Mouse (Mus musculus): Measurements from ENCODE around the gene Gm10306. TPM values are rescaled to one million over a fixed set of nuclear protein-coding genes. Genes with fewer than 3 reads are reported as not detected.

Gene Gm10306
- polyA plus RNA-seq (2021; fragmentation: Nextera tagmentation) = not detected in 2 replicates
- long read RNA-seq, experiment 1 = 0 reads
- long read RNA-seq, experiment 2 = 0 reads

GRCm38 (mm10) chr4:94556265-94557054 lies at the start of gene Gm10306, which contains the start of gene Caap1:
Gene Gm10306, plus strand, starts transcription at chr4:94556546.
Gene Caap1, minus strand, starts transcription at chr4:94556796.

GRCm38 (mm10) chr4:94603031-94603629 lies 46.8 kb downstream of the Gm10306 start, which contains the start of gene Plaa:
Gene Plaa, minus strand, starts transcription at chr4:94603244.

Other genes with a start within 250 kb of the Gm10306 start
- 2.0 and 2.1 TPM in 2 replicates for gene Caap1, start 250 bp downstream of the Gm10306 start, polyA plus RNA-seq (2021; fragmentation: Nextera tagmentation)
- 30.4 and 32.6 TPM in 2 replicates for gene Plaa, start 46.7 kb downstream of the Gm10306 start, polyA plus RNA-seq (2021; fragmentation: Nextera tagmentation)
- 32.4 and 38.6 TPM in 2 replicates for gene Ift74, start 57.9 kb downstream of the Gm10306 start, polyA plus RNA-seq (2021; fragmentation: Nextera tagmentation)
- gene Lrrc19, start 93.6 kb downstream of the Gm10306 start, polyA plus RNA-seq (2021; fragmentation: Nextera tagmentation) = 0.08 TPM in 1 of 2 replicates, not detected in the other
- gene Tek, start 182.7 kb downstream of the Gm10306 start, polyA plus RNA-seq (2021; fragmentation: Nextera tagmentation) = 2.6 and 2.7 TPM in 2 replicates